Comparison of ENCODE assay signal across 13 mouse cellular contexts in the genomic region with DNA sequence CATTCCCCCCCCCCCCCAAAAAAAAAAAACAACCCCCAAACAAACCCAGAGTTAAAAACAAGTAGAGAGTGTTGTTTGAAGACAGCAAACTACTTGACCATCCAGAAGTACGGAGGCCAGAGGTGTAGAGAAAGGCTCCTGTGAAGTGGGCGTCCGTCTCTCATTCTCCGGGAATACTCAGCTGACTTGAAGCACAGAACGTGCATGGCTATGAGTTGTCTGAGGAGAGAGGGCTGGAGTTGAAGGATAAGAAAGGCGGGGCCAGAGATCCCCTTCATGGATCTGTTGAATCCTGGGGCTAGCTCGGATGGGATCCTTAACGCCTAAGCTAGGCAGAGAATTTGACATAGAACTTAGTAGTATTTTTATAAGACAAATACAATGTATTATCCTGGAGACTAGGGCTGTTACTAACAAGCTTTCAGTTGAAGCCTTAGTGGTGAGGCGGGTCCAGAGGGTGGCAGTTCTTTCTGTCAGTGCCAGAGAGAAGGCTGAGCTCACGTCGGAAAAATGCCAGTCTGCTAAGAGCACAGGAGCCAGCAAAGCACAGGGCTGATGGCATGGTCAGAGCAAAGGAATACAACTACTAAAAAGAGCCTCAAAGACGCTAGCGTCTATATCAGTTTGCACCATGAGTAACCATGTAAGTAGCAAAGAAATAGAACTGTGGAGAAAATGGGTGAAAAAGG. TPM values are rescaled to one million over a fixed set of nuclear protein-coding genes. Genes with fewer than 3 reads are reported as not detected.
A peak's percentile ranks its signal among the peaks of the same experiment; 100 is the strongest.
DNase-seq lines count a peak whose midpoint lies in the region; ATAC-seq lines count a peak whose summit lies in the region.
"Had no signal": no experiment of that assay in that cellular context is flagged by ENCODE, and none has a peak within 500 bp of the region (broad histone marks: within the 10 kb centered on the region; RNA-seq: fewer than 3 reads in every experiment).

No protein-coding gene starts in this region.

- peak overlapping the region; percentile 52 for H3K4me2 ChIP-seq in heart, embryonic 16.5 days (ENCODE audit: low read depth, low read length)
- H3K4me2 ChIP-seq in neural tube, embryonic 15.5 days, result no peak overlapping the region
- H3K4me2 ChIP-seq: limb, embryonic 13.5 days; lung, embryonic 14.5 days; midbrain, embryonic 12.5 days had no signal

- ATAC-seq in heart, embryonic 16.5 days (replicated peaks; ENCODE audit: extremely low read depth, insufficient read depth, low FRiP score), result peak; percentile 90
- ATAC-seq in neural tube, embryonic 15.5 days (ENCODE audit: low FRiP score), result no peak

- H3K4me3 ChIP-seq in heart, embryonic 16.5 days (ENCODE audit: low read length), result peak overlapping the region; percentile 6
- H3K4me3 ChIP-seq in neural tube, embryonic 15.5 days (replicated peaks), result no peak overlapping the region
- H3K4me3 ChIP-seq: limb, embryonic 13.5 days; midbrain, embryonic 12.5 days had no signal

- H3K27ac ChIP-seq in heart, embryonic 16.5 days (ENCODE audit: low read length), result peak overlapping the region; percentile 73
- no peak overlapping the region for H3K27ac ChIP-seq in neural tube, embryonic 15.5 days (replicated peaks)
- H3K27ac ChIP-seq: limb, embryonic 13.5 days; midbrain, embryonic 12.5 days had no signal

- intact Hi-C loops in gastrocnemius, postnatal 36 days (cut with DNase I), result no loop called here

- H3K9me3 ChIP-seq in heart, embryonic 16.5 days (replicated peaks; ENCODE audit: control insufficient read depth, low read length), result no peaks in the 10 kb centered on the region
- no peaks in the 10 kb centered on the region for H3K9me3 ChIP-seq in neural tube, embryonic 15.5 days (replicated peaks)
- H3K9me3 ChIP-seq: limb, embryonic 13.5 days; midbrain, embryonic 12.5 days had no signal

- peak overlapping the region; percentile 12; the same call in 1 of the 2 replicates for H3K9ac ChIP-seq in heart, embryonic 16.5 days (ENCODE audit: low read length)
- H3K9ac ChIP-seq in neural tube, embryonic 15.5 days (replicated peaks), result no peak overlapping the region
- H3K9ac ChIP-seq: limb, embryonic 13.5 days; lung, embryonic 14.5 days; midbrain, embryonic 12.5 days had no signal

- H3K36me3 ChIP-seq in heart, embryonic 16.5 days (ENCODE audit: control insufficient read depth, insufficient read depth), result peaks cover 8% of the 10 kb centered on the region
- peaks cover 18% of the 10 kb centered on the region for H3K36me3 ChIP-seq in neural tube, embryonic 15.5 days

- no peaks in the 10 kb centered on the region for H3K27me3 ChIP-seq in heart, embryonic 16.5 days (ENCODE audit: control insufficient read depth, insufficient read depth, low read length)
- H3K27me3 ChIP-seq in neural tube, embryonic 15.5 days (replicated peaks), result no peaks in the 10 kb centered on the region
- H3K27me3 ChIP-seq: limb, embryonic 13.5 days; midbrain, embryonic 12.5 days had no signal

- DNase-seq in gastrocnemius, adult 18-20 months (ENCODE audit: low spot score), result peak; percentile 45
- DNase-seq in gastrocnemius, postnatal 36 days, result no peak
- DNase-seq in gastrocnemius, postnatal 25 days, result peak; percentile 27
- DNase-seq in lung, postnatal 4 days, result peak; percentile 17 to 33
- DNase-seq in urinary bladder, postnatal 14 days (ENCODE audit: low spot score), result no peak
- no peak for DNase-seq in thymus, postnatal 4 days
- DNase-seq: kidney, adult 8-10 months; lung, embryonic 14.5 days; spleen, adult 18-20 months had no signal

- peaks cover 15% of the 10 kb centered on the region for H3K4me1 ChIP-seq in heart, embryonic 16.5 days (ENCODE audit: control insufficient read depth, insufficient read depth, low read length)
- no peaks in the 10 kb centered on the region for H3K4me1 ChIP-seq in neural tube, embryonic 15.5 days
- H3K4me1 ChIP-seq: limb, embryonic 13.5 days; midbrain, embryonic 12.5 days had no signal

- WGBS in heart, embryonic 16.5 days, result 33% methylated on average over 13 of the region's 13 CpGs
- 78% methylated on average over 13 of the region's 13 CpGs for WGBS in neural tube, embryonic 15.5 days

RNA-seq across cellular contexts. Expression of gene Rictor, which starts 34.3 kb away (rescaled TPM):
- 10 to 100 TPM; 10.0 to 13.3 TPM for total RNA-seq in gastrocnemius, adult 18-20 months (2021)
- total RNA-seq in gastrocnemius, postnatal 36 days (2021), result 1 to 10 TPM; 7.3 to 9.0 TPM
- 1 to 10 TPM; 7.8 to 7.9 TPM for total RNA-seq in gastrocnemius, postnatal 25 days (2021)
- polyA plus RNA-seq in heart, embryonic 16.5 days (2015; fragmentation: Nextera tagmentation; extraction: Ambion mirVana), result 29.9 and 33.0 TPM in 2 replicates
- polyA plus RNA-seq in neural tube, embryonic 15.5 days (2015; fragmentation: Nextera tagmentation; extraction: Ambion mirVana), result 51.4 and 52.6 TPM in 2 replicates

Comparison
In these comparisons a context has a peak if more than half of its experiments do, and no peak if none do; other contexts are left out.
1. DNase-seq: peak in gastrocnemius, adult 18-20 months (single experiment), gastrocnemius, postnatal 25 days (single experiment) and lung, postnatal 4 days (2 of 2); none in gastrocnemius, postnatal 36 days (0 of 2), urinary bladder, postnatal 14 days (single experiment) and thymus, postnatal 4 days (single experiment).